23 mouse cellular contexts compared by ENCODE assay signal in the genomic region with DNA sequence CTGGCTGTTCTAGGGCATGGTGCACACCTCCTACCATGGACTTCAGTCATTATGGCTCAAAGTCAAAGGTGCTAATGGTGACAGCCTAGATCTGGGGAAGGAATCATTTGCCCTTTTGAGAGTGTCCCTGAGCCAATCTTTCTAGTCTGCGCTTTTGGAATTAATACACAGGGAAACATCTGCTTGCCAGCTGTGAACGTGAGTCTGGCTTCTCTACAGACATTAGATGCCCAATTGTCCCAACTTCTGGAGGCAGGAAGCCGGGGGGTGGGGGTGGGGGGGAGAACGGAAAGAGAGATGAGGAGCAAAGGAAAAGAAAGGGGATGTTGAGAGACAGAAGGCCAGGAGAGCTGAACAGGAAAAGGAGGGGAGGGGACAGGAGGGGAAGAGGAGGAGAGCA.
DNase-seq lines count a peak whose midpoint lies in the region; ATAC-seq and TF ChIP-seq lines count a peak whose summit lies in the region.
"Had no signal": no experiment of that assay in that cellular context is flagged by ENCODE, and none has a peak within 500 bp of the region (broad histone marks: within the 10 kb centered on the region; RNA-seq: fewer than 3 reads in every experiment).

No protein-coding gene starts in this region.

- no peaks in the 10 kb centered on the region for H3K36me3 ChIP-seq in limb, embryonic 14.5 days (ENCODE audit: control insufficient read depth, insufficient read depth, low read length)
- no peaks in the 10 kb centered on the region for H3K36me3 ChIP-seq in stomach, postnatal 0 days (ENCODE audit: control insufficient read depth, insufficient read depth, low read length)
- no peaks in the 10 kb centered on the region for H3K36me3 ChIP-seq in liver, postnatal 0 days (replicated peaks; ENCODE audit: insufficient read depth, low read length)
- H3K36me3 ChIP-seq: embryonic facial prominence, embryonic 12.5 days; embryonic facial prominence, embryonic 15.5 days; heart, embryonic 13.5 days; hindbrain, embryonic 12.5 days; hindbrain, embryonic 15.5 days had no signal

- no peak overlapping the region for H3K27ac ChIP-seq in limb, embryonic 14.5 days (replicated peaks; ENCODE audit: low read depth, low read length)
- H3K27ac ChIP-seq in stomach, postnatal 0 days (replicated peaks), result no peak overlapping the region
- H3K27ac ChIP-seq in liver, postnatal 0 days (ENCODE audit: low read depth), result no peak overlapping the region
- H3K27ac ChIP-seq: embryonic facial prominence, embryonic 12.5 days; embryonic facial prominence, embryonic 15.5 days; heart, embryonic 13.5 days; hindbrain, embryonic 12.5 days; hindbrain, embryonic 15.5 days had no signal

- DNase-seq in embryo, embryonic 10 days (ENCODE audit: low spot score), result peak; percentile 43
- DNase-seq in embryo, embryonic 9.5 days (ENCODE audit: extremely low spot score), result no peak
- peak; percentile 26 for DNase-seq in embryo, embryonic 11.5 days (ENCODE audit: low read depth, low spot score)
- DNase-seq in forelimb bud, embryonic 11.5 days (ENCODE audit: low read depth, low spot score), result peak; percentile 62
- peak; percentile 35 for DNase-seq in limb, embryonic 14.5 days (ENCODE audit: low spot score)
- DNase-seq in stomach, postnatal 0 days (ENCODE audit: low spot score), result no peak
- no peak for DNase-seq in liver, postnatal 0 days
- no peak for DNase-seq in left cerebral cortex, adult 11 months (ENCODE audit: low spot score)
- DNase-seq: adrenal gland, postnatal 10 days; adrenal gland, postnatal 36 days; cerebellum, adult 18-20 months; cerebellum, adult 9-10 months; cerebellum, postnatal 14 days; forebrain, postnatal 0 days; gastrocnemius, postnatal 25 days; heart, adult 18-20 months had no signal

- no peak for TF ChIP-seq POLR2A in limb, embryonic 14.5 days (IDR thresholded peaks at IDR 0.05; ENCODE audit: borderline replicate concordance, extremely low read depth, insufficient read depth, insufficient read length)

- TF ChIP-seq CTCF in stomach, postnatal 0 days (IDR thresholded peaks at IDR 0.05; ENCODE audit: low read depth), result no peak
- no peak for TF ChIP-seq CTCF in liver, postnatal 0 days (IDR thresholded peaks at IDR 0.05; ENCODE audit: low read depth)

- no peak overlapping the region for H3K4me3 ChIP-seq in limb, embryonic 14.5 days (replicated peaks; ENCODE audit: low read length)
- H3K4me3 ChIP-seq in stomach, postnatal 0 days (ENCODE audit: low read depth, low read length), result no peak overlapping the region
- no peak overlapping the region for H3K4me3 ChIP-seq in liver, postnatal 0 days (ENCODE audit: low read depth, low read length)
- H3K4me3 ChIP-seq: embryonic facial prominence, embryonic 12.5 days; embryonic facial prominence, embryonic 15.5 days; heart, embryonic 13.5 days; hindbrain, embryonic 12.5 days; hindbrain, embryonic 15.5 days had no signal

- H3K4me2 ChIP-seq in limb, embryonic 14.5 days (replicated peaks; ENCODE audit: low read depth, low read length, severe bottlenecking), result no peak overlapping the region
- H3K4me2 ChIP-seq in stomach, postnatal 0 days (replicated peaks; ENCODE audit: low read depth), result no peak overlapping the region
- H3K4me2 ChIP-seq in liver, postnatal 0 days (ENCODE audit: low read depth, low read length), result no peak overlapping the region
- H3K4me2 ChIP-seq: embryonic facial prominence, embryonic 12.5 days; embryonic facial prominence, embryonic 15.5 days; heart, embryonic 13.5 days; hindbrain, embryonic 12.5 days; hindbrain, embryonic 15.5 days had no signal

- no peak overlapping the region for H3K9ac ChIP-seq in limb, embryonic 14.5 days (ENCODE audit: low read depth, low read length, severe bottlenecking)
- no peak overlapping the region for H3K9ac ChIP-seq in stomach, postnatal 0 days (ENCODE audit: low read length)
- H3K9ac ChIP-seq in liver, postnatal 0 days (replicated peaks), result no peak overlapping the region
- H3K9ac ChIP-seq: embryonic facial prominence, embryonic 12.5 days; embryonic facial prominence, embryonic 15.5 days; forebrain, postnatal 0 days; heart, embryonic 13.5 days; hindbrain, embryonic 12.5 days; hindbrain, embryonic 15.5 days had no signal

- H3K9me3 ChIP-seq in limb, embryonic 14.5 days (ENCODE audit: control insufficient read depth, low read length), result no peaks in the 10 kb centered on the region
- no peaks in the 10 kb centered on the region for H3K9me3 ChIP-seq in stomach, postnatal 0 days (ENCODE audit: control insufficient read depth, low read length)
- H3K9me3 ChIP-seq in liver, postnatal 0 days (ENCODE audit: low read length), result no peaks in the 10 kb centered on the region
- H3K9me3 ChIP-seq: embryonic facial prominence, embryonic 12.5 days; embryonic facial prominence, embryonic 15.5 days; hindbrain, embryonic 12.5 days; hindbrain, embryonic 15.5 days had no signal

- no peak for ATAC-seq in limb, embryonic 14.5 days (ENCODE audit: low FRiP score, low read depth)
- no peak for ATAC-seq in stomach, postnatal 0 days (ENCODE audit: low FRiP score, low TSS enrichment)
- no peak for ATAC-seq in liver, postnatal 0 days
- ATAC-seq: activated CD4-positive, CD25-positive, alpha-beta regulatory T cell, adult 4 months; forebrain, embryonic 14.5 days; forebrain, postnatal 0 days had no signal

- TF ChIP-seq EP300 in stomach, postnatal 0 days (optimal IDR thresholded peaks at IDR 0.05), result no peak
- TF ChIP-seq EP300 in liver, postnatal 0 days (IDR thresholded peaks at IDR 0.05; ENCODE audit: low read depth), result no peak

- no peaks in the 10 kb centered on the region for H3K27me3 ChIP-seq in limb, embryonic 14.5 days (ENCODE audit: control insufficient read depth, insufficient read depth, low read length)
- no peaks in the 10 kb centered on the region for H3K27me3 ChIP-seq in stomach, postnatal 0 days (ENCODE audit: control insufficient read depth, insufficient read depth, low read length)
- H3K27me3 ChIP-seq in liver, postnatal 0 days (ENCODE audit: insufficient read depth, low read length), result no peaks in the 10 kb centered on the region
- H3K27me3 ChIP-seq: embryonic facial prominence, embryonic 12.5 days; embryonic facial prominence, embryonic 15.5 days; heart, embryonic 13.5 days; hindbrain, embryonic 15.5 days had no signal

- 14% methylated on average over 4 of the region's 4 CpGs for WGBS in limb, embryonic 14.5 days
- 62% methylated on average over 4 of the region's 4 CpGs for WGBS in stomach, postnatal 0 days
- 44% methylated on average over 4 of the region's 4 CpGs for WGBS in liver, postnatal 0 days (ENCODE audit: insufficient replicate concordance)

- no peaks in the 10 kb centered on the region for H3K4me1 ChIP-seq in limb, embryonic 14.5 days (ENCODE audit: control insufficient read depth, insufficient read depth, low read length)
- H3K4me1 ChIP-seq in stomach, postnatal 0 days (replicated peaks; ENCODE audit: control insufficient read depth, insufficient read depth), result no peaks in the 10 kb centered on the region
- H3K4me1 ChIP-seq in liver, postnatal 0 days (ENCODE audit: insufficient read depth), result no peaks in the 10 kb centered on the region
- H3K4me1 ChIP-seq: embryonic facial prominence, embryonic 15.5 days; heart, embryonic 13.5 days; hindbrain, embryonic 12.5 days; hindbrain, embryonic 15.5 days had no signal

Comparison
In these comparisons a context has a peak if more than half of its experiments do, and no peak if none do; other contexts are left out.
1. DNase-seq: peak in embryo, embryonic 10 days (single experiment), embryo, embryonic 11.5 days (single experiment), forelimb bud, embryonic 11.5 days (single experiment) and limb, embryonic 14.5 days (single experiment); none in embryo, embryonic 9.5 days (single experiment), stomach, postnatal 0 days (single experiment), liver, postnatal 0 days (single experiment) and left cerebral cortex, adult 11 months (single experiment).